Mouse (Mus musculus) olfactory bulb, adult 2 months (tissue): ENCODE results near the gene Nom1.

Source experiments
- CTCF ChIP-seq: fragments of 200-500 bp; IDR thresholded peaks from 2 replicates; pipeline ENCODE4 v1.5.1; 2012; ENCODE audit warnings: low read depth, mild to moderate bottlenecking, low read length, moderate library complexity; ENCODE audit not compliant: insufficient read depth
- POLR2A ChIP-seq: fragments of 200-500 bp; IDR thresholded peaks from 2 replicates; pipeline ENCODE4 v1.6.1; 2012; ENCODE audit warnings: mild to moderate bottlenecking, low read depth, low read length, moderate library complexity; ENCODE audit not compliant: insufficient read depth

GRCm38 (mm10) chr5:29476021-29476420 lies 41.6 kb downstream of the Nom1 start:
- no peak for TF ChIP-seq CTCF
- TF ChIP-seq POLR2A: no peak
